Mouse (Mus musculus): ENCODE data around the gene Malsu1. TPM values are rescaled to one million over a fixed set of nuclear protein-coding genes. Genes with fewer than 3 reads are reported as not detected.

Gene Malsu1
- total RNA-seq, 2 experiments from 2014 or later, result 45.6 to 51.4 TPM

GRCm38 (mm10) chr6:49120370-49120769 is 46.8 kb downstream of the Malsu1 start:
- Histone ChIP-seq H3K4me3 (no peak overlapping the region), H3K27ac (no peak overlapping the region)
- intact Hi-C loops (cut with DNase I), result no loop called here
- TF ChIP-seq CTCF (IDR thresholded peaks at IDR 0.05), result no peak
- no peak for DNase-seq

GRCm38 (mm10) chr6:49130328-49130727 is 56.7 kb downstream of the Malsu1 start:
- Histone ChIP-seq H3K27ac (no peak overlapping the region), H3K4me3 (no peak overlapping the region)
- intact Hi-C loops (cut with DNase I), result no loop called here
- DNase-seq, result no peak
- no peak for TF ChIP-seq CTCF (IDR thresholded peaks at IDR 0.05)

GRCm38 (mm10) chr6:49131855-49132254 is 58.3 kb downstream of the Malsu1 start:
- no peak for TF ChIP-seq CTCF (IDR thresholded peaks at IDR 0.05)
- no peak for DNase-seq
- intact Hi-C loops (cut with DNase I), result no loop called here
- Histone ChIP-seq H3K4me3 (no peak overlapping the region), H3K27ac (no peak overlapping the region)

- intact Hi-C loops (cut with DNase I), result no loop called here
- Histone ChIP-seq H3K27ac (no peak overlapping the region), H3K4me3 (no peak overlapping the region)
- DNase-seq, result no peak
- TF ChIP-seq CTCF (IDR thresholded peaks at IDR 0.05), result no peak
Observed at GRCm38 (mm10) chr6:49132352-49133090, 58.9 kb downstream of the Malsu1 start.

Other genes starting within 250 kb of the Malsu1 start
- 1 to 10 TPM; 3.4 to 5.3 TPM for gene Tmem176a, start 232.9 kb upstream of the Malsu1 start, total RNA-seq (2021)
- 10 to 100 TPM; 11.4 to 12.9 TPM for gene Tmem176b, start 232.3 kb upstream of the Malsu1 start, total RNA-seq (2021)
- not detected for gene Aoc1, start 200.9 kb upstream of the Malsu1 start, total RNA-seq (2021)
- gene 1600015I10Rik, start 143.9 kb upstream of the Malsu1 start, total RNA-seq (2021), result not detected
- gene Doxl2, start 98.8 kb upstream of the Malsu1 start, total RNA-seq (2021), result not detected
- not detected for gene Svs1, start 86.9 kb upstream of the Malsu1 start, total RNA-seq (2021)
- 1 to 10 TPM in 1 of 2 experiments, under 1 TPM in 1; 0.71 to 4.0 TPM for gene Gpnmb, start 37.2 kb upstream of the Malsu1 start, total RNA-seq (2021)
- gene Igf2bp3, start 141.2 kb downstream of the Malsu1 start, total RNA-seq (2021), result under 1 TPM; 0.06 to 0.13 TPM
- gene Tra2a, start 190.2 kb downstream of the Malsu1 start, total RNA-seq (2021), result 10 to 100 TPM; 15.0 to 30.8 TPM
- 1 to 10 TPM; 1.9 to 2.4 TPM for gene Ccdc126, start 245.5 kb downstream of the Malsu1 start, total RNA-seq (2021)